Mouse (Mus musculus): Measurements from ENCODE around the gene Cdc37l1.

Gene Cdc37l1

DNA sequence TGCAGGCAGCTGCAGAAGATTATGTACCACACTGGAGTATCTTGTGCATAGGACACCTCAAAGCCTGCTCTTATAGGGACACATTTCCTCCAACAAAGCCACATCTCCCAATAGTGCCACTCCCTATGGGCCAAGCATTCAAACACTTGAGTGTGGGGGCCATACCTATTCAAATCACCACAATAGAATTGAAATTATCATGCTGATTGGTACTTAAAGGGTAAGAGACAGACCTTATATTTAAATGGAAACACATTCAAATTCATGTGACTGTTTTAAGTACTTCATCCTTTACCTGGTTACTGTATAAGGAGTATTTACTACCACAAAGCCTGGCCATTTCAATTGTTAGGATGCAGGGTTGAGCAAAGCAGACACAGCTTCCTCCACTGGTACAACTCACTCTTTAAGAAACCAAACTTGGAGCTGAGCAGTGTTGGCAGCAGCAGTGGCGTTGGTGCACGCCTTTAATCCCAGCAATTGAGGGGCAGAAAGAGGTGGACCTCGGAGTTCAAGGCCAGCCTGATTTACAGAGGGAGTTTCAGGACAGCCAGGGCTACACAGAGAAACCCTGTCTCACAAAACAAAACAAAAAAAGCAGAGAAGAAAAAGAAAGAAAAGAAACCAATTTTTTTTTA is 18.0 kb downstream of the Cdc37l1 start:
- no peak for DNase-seq (ENCODE audit: low spot score)

DNA sequence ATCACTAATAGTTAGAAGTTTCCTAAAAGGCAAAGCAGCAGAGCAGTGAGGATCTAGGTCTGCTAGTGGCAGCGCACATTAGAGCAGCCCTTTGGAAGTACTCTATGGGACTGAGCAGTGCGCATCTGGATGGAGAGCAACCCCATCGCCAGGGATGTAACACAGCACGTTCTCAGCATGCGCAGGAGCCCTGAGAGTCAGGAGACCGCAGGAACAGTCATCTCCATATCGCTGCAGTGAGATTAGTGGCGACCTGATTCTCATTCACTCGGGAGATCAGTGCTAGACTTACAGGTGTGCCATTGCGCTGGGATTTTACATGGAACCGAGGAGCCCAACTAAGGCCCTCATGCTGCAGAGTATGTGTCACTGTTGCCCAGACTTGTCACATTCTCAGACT is 18.9 kb downstream of the Cdc37l1 start:
- no peak for DNase-seq (ENCODE audit: low spot score)

DNA sequence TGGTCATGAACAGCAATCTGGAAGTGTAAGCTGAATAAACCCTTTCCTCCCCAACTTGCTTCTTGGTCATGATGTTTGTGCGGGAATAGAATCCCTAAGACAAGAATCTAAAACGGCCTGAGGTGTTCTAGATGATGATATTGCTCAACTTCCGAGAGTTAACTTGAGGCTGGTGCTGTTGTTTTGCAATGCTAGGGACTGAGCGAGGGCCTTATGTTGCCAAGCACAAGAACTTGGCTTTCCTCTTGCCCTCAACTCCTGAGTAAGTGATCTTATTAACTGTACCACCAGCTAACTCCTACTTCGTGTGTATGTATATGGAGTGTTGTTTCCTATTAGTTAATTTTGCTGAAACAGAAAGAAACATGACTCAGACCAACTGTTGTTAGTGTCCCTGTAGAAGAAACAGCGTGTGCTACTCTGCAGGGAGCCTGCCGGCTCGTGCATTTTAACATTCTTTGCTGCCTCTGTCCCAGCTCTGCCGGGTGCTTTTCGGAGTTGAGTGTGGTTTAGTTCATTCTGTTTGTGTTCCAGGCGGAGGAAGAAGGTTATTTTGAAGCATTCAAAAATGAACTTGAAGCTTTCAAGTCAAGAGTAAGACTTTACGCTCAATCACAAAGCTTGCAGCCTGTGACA is 21.3 kb downstream of the Cdc37l1 start:
- peak; percentile 78 for DNase-seq (ENCODE audit: low spot score)

DNA sequence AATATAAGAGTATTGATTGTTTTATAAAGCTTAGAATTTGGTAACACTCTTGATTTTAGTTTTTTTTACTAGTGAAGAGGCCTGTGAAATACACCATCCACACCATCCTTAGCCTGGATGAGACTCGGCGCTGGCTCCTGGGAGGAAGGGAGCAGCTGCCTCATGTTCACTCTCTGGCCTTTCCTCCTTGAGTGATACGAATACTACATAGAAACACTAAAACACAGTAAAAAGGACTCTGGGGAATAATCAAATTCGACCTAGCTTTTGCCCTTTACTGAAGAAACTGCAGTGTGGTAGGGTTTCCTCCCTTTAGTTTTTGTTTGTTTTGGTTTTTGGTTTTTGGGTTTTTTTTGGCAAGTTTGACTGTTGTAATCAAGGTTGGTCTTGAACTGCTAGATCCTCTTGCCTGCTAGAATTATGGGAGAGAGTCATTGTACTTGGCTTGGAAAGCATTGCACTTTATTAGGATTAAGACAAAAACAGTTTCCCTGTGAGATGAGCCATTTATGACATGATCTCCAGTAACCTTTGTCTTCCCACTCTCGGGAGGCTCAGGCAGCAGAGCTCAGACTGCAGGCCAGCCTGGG is 24.4 kb downstream of the Cdc37l1 start:
- peak; percentile 78 for DNase-seq (ENCODE audit: low spot score)

DNA sequence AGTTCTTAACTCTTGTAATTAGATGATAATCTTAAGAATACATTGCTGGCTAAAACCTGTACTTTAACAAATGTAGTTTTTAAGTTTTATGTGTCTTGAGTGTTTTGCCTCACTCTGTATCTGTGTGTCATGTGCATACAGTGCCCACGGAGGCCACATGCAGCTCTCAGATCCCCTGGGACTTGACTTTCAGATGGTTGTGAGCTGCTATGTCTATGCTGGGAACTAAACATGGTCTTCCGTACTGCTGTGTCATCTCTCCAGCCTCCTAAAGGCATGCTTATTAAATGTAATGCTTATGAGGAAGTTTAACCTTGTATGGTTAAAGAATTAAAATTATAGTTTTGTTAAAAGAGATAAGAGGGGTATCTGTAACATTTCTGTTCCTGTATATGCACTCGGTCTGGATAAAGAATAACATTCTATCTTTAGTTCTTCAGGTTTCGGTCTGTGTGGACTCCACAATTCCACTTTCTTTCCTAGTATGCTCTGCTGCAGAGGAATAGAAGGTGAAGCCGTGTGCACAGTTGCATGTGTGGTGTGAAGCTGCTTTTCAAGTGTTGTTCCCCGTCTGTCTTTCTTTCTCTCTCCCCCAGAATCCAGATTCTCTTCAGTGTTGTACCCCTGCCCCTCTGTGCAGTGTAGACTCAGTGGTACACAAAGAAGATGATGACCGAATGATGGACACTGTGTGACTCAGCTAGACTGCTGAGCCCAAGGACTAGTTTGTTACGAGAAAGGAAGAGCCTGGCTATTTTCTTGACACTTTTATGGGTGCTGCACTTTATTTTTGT is 25.5 kb downstream of the Cdc37l1 start:
- DNase-seq (ENCODE audit: low spot score), result peak; percentile 43

DNA sequence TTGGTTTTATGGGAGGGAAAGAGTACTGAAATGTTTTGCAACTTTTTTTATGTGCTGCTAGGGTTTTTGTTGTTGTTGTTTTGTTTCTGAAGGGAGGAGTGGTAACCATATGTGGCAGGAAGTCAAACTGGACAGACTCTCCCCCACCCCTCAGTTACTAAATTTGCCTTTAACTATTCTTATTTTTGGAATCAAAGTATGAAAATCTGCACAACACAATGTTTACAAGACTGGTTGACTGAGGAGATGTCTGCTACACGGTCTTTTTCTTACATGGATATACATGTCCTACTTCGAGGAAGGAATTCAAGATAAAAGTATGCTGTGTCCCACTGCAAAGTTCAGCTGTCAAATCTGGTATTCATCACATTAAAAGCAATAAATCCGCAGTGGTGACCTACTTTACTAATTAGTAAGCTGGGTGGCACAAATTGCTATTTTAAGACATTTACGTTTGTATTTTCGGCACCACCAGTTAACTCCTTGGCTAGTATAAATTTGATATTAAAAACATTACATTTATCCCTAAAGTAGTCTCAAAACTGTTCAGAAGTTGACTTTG is 26.1 kb downstream of the Cdc37l1 start:
- peak; percentile 41 for DNase-seq (ENCODE audit: low spot score)

DNA sequence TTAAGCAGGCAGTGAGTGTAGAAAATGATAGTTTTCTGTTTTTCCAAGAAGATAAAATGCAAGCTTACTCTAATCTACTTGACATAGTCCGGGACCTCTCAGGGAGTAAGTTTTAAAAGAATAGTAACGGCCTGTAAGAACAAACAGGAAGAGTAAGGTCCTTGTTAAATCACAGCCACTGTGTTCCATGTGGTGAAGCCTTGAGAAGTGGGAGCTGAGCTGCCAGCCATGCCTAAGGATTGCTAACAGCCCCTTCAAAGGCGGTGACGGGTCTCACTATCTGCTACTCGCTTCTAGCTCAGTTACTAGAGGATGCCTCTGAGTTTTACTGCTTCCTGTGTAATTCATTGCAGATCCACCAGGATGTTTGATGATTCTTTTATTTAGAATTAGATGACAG is 26.6 kb downstream of the Cdc37l1 start:
- DNase-seq (ENCODE audit: low spot score), result no peak

DNA sequence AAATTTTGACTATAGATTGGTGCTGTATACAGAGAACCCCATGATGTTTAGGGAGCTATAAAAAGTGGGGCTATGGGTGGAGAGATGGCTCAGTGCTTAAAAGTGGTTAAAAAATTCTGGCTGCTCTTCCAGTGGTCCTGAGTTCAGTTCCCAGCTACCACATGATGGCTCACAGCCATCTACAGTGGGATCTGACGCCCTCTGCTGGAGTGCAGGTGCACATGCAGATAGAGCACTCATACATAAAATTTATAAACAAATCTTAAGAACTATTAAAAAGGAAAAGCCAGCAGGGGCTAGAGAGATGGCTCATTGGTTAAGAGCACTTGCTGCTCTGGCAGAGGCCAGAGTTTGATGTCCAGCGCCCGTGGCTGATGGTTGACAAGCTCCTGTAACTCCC is 29.5 kb downstream of the Cdc37l1 start:
- DNase-seq (ENCODE audit: low spot score), result no peak

DNA sequence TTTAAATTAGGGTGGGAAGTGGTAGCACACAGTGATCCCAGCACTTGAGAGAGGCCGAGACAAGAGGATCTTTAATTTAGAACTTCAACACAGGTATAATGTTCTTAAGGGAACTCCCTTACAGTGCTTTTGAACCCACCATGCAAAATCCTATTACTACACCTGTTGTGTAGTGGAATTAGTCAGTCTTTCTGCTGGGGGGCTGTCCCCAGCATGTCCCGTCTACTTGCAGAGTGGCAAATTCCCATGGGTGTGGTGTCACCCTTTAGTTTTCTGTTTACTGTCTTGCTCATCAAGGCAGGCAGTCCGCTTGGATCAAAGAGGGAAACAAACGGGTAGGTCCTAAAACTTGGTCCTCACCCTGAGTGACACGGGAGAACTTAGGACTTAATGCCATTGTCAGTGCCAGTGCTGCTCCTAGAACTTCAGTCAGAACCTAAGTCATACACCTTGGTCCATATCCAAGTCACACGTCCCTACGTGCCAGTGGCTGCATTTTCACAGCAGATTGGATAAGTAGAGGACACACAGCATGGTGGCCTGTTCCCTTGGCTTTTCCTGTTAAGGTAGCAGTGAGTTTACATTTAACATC is 31.7 kb downstream of the Cdc37l1 start:
- DNase-seq (ENCODE audit: low spot score), result no peak

DNA sequence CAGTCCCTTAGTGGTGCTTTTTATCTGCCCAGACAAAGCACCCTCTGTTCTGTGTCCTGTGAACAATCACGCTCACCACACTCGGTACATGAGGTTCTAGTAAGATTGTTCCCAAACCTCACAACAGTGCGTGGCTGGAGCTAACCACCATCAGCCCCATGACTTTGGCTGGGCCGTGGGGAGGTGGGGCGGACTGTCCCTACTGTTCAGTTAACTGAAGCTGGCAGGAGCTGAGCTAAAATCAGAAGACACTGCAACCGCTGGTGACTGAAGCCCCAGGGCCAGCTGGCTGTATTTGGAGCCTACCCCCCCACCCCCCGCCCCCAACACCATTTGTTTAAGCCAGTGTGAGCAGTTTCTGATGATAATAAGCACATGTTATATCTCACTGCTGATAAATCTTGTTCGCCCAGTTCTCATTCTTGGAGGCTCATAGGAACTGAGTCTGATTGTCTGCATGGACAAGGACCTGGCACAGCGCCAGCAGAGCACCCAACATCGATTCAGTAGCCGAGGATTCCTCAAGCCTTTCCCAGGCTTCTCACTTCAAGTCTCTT is 34.3 kb downstream of the Cdc37l1 start:
- DNase-seq (ENCODE audit: low spot score), result no peak

DNA sequence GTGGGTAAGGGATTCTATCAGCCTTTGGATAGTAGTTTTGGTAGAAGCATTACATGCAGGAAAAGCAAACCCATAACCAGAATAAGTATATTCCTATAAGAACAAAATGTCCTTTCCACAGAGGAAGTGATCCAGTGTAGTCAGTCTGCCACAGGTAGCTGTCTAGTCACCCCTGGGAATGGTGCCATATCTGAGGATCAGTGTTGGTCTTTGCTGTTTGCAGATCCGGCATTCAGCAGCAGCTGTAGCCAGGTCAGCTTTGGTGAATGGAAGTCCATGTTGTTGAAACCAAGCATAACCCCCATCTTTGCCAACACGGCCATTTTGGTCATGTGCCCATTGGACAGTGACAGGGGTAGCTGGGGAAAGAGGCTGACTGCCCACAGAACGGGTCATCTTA is 41.6 kb downstream of the Cdc37l1 start:
- DNase-seq (ENCODE audit: low spot score), result no peak

DNA sequence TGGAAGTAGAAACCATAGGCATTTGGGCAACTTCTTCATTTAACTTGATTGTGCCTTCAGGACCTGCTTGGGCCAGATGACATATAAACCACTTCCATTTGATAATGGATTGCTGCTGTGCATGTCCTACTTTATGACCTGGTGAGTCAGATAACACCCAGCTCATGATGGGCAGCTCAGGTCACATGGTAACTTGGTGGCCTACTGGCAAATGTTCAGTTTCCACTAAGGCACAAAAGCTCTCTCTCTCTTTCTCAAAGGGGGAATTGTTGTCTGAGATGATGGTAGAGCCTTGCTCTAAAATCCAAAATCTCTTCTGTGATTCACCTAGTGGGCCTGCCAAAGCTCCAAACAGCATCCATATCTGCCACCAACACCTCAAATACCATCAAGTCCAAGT is 42.5 kb downstream of the Cdc37l1 start:
- DNase-seq (ENCODE audit: low spot score), result no peak

DNA sequence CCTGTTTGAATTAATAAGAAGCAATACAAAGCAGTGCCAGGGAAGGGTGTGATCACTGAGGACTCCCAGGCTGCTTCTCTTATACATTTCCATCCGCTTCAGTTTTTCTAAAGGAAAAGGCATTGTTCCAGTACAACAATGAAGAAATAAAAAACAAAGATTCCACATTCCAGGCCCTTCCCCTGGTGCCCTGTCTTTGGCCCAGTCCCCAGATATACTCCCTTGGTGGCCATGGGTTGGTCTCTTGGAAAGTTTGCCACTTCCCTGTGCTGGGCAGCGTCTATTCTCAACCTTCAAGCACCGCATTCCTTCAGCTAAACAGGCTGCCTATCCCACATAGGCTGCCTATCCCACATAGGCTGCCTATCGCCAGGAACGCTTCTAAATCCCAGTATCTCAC is 46.9 kb downstream of the Cdc37l1 start:
- peak; percentile 76 for DNase-seq (ENCODE audit: low spot score)

DNA sequence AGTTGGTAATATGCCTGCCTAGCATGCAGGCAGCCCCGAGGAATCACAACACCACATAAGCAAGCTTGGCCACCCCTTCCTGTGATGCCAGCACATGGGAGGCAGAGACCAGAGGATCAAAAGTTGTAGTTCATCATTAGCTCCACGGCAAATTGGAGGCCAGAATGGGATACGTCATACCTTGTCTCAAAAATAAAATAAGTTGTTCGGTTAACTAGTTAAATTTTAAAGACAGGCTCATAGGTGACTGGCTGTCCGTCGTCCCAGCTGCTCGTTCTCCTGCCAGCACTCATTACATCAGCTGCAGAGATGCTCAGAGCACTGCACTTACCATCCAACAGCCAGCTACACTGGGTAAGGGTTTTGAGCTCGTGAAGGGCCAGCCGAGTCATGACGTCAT is 47.4 kb downstream of the Cdc37l1 start:
- peak; percentile 49 for DNase-seq (ENCODE audit: low spot score)

DNA sequence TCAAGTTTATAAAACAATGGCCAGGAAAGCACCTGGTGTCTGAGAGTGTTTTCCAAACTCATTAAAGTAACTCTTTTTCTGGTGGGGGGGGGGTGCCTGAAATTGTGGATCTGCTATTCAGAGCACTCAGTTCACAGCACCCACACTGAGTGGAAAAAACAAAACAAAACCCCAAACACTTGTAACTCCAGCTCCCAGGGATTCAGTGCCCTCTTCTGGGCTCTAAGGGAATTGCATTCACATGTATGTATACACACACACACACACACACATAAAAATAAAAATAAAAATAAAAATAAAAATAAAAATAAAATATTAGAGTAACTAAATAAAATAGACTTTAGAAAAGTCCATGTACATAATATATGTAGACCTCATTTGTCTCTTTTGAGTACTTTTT is 49.2 kb downstream of the Cdc37l1 start:
- no peak for DNase-seq (ENCODE audit: low spot score)

DNA sequence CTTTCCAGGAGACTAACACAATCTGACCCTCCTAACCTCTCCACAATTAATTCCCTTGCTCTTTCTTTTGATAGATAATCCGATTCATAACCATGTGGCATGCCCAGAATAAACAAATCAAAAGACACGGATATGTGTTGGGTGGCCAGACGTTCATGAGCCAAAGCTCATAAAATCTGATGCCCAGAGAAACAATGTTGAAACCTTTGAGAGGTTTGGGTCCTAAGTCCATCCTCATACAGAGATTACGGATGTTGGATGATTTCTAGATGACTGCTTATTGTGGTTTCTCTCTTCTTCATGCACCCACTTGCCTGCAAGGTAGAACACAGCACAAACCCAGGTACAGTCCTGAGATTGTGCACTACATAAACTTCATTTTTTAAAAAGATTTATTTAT is 50.1 kb downstream of the Cdc37l1 start:
- no peak for DNase-seq (ENCODE audit: low spot score)

DNA sequence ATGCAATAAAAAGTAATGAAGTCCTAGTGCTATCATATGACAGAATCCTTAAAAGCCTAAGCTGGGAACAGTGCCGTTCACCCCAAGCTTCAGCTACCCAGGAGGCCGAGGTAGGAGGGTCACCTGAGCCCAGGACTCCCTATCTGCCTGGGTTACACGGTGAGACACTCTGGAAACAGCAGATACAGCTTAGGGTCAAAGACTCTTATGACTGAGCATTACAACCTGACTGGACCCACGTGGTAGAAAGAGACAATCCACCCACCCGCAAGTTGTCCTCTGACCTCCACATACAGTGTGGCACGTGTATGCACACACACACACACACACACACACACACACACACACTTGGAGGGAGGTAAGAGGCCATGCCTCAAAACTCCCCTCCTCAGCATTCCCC is 52.0 kb downstream of the Cdc37l1 start:
- no peak for DNase-seq (ENCODE audit: low spot score)

DNA sequence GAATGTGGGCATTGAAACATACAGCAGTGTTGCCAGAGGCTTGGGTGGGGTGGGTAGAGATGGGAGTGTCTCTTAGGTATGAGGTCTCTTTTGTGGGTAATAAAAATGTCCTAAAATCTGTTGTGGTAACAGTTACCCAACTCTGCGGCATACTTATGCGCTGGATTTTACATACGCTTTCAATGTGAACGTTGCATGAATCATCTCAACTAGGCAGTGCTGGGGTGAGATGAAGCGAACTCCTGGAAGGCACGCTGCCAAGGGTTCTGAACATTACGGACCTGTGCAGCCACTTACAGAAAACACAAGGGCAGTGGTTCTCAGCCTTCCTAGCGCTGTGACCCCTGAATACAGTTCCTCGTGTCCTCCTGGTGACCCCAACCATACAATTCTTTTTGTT is 52.5 kb downstream of the Cdc37l1 start:
- no peak for DNase-seq (ENCODE audit: low spot score)

DNA sequence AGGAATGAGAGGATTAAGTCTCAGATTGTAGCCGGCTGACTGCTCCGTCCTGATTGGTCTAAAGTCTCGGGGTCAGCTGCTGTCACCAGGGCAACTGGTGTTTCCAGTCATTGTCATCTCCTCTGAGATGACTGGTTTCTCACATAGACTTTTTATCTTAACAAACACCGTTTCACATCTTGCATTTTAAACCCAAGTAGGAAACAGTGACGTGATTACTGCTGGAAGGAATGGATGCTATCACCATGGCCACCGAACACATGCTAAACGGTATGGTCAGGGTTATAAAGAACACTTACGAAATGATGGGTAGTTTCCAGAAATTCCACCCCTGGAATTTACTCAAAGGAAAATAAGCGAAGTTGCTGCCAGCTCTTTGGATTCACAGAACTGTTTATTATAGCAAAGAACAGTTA is 54.2 kb downstream of the Cdc37l1 start:
- no peak for DNase-seq (ENCODE audit: low spot score)

DNA sequence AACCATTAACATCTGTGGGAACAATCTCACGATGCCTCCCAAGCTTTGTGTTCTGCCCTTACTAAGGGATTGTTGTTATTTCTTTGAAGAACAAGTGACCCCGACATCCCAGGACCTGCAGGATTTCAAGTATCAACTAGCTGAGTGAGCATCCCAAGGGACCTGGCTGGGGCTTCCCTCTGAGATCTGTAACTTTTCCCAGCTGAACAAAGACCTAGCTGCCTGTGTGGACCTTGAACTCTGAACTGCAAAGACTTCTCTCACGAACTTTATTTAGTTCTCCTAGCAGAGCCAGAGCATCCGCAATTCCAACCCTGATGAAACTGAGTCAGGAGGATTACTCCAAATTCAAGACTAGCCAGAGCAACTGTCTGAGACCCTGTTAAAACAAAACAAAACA is 55.2 kb downstream of the Cdc37l1 start:
- no peak for DNase-seq (ENCODE audit: low spot score)

DNA sequence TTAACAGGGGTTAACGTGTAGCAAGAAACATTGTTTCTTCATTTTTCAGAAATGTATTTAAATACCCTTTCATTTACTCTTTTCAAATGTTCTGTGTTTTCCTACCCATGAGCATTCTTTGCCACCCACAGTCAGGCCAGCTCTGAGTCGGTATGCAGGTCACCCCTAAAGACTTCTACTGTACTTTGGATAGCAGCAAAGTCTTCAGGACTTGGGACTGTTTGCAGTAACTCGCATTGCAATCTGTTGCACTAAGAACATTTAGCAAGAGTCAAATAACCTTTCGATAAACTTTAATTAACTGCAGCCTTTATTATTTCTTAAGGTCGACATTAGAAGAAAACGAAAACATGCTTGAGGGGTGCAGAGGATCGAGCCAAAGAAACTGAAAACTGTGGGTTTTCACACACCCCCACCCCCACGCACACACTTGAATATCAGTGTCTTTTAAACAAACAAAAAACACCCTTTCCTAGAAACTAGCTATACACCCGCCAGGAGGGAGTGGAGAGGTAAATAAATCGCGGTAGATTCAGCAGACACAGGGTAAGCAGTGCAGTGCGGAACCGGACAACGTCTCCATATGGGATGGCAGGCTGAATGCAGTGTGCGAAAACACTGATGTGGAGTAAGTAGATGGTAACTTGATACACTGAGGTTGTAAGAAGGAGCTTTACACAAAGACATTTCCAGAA is 56.0 kb downstream of the Cdc37l1 start:
- DNase-seq (ENCODE audit: low spot score), result peak; percentile 40
